Mouse (Mus musculus): ENCODE measurements at regions not wholly inside any gene's neighbourhood (a gene's known extent, or its start where the extent isn't known, plus 50 kb on each side); places are given as distances from the start of the nearest gene placed in this dataset.

- H3K27me3 ChIP-seq, result no peaks in the 10 kb centered on the region
- no peaks in the 10 kb centered on the region for H3K36me3 ChIP-seq
- no peak overlapping the region for H3K4me3 ChIP-seq (replicated peaks)
- 93% methylated on average over 14 of the region's 14 CpGs for WGBS
- H3K4me2 ChIP-seq, result no peak overlapping the region
- H3K9ac ChIP-seq (replicated peaks), result no peak overlapping the region
- H3K27ac ChIP-seq, result no peak overlapping the region
- H3K4me1 ChIP-seq (replicated peaks), result no peaks in the 10 kb centered on the region
- no peak for ATAC-seq (ENCODE audit: insufficient number of reproducible peaks, insufficient read depth, low FRiP score, low TSS enrichment, low read depth)
- H3K9me3 ChIP-seq, result no peaks in the 10 kb centered on the region
Observed at GRCm38 (mm10) chr12:51118021-51118694, 229.7 kb upstream of the G2e3 start.

GRCm38 (mm10) chr12:51117436-51118020 is 230.3 kb upstream of the G2e3 start:
- Histone ChIP-seq H3K4me2 (no peak overlapping the region), H3K27ac (no peak overlapping the region), H3K36me3 (no peaks in the 10 kb centered on the region), H3K9ac (replicated peaks) (no peak overlapping the region), H3K4me3 (replicated peaks) (no peak overlapping the region), H3K27me3 (no peaks in the 10 kb centered on the region), H3K4me1 (replicated peaks) (no peaks in the 10 kb centered on the region), H3K9me3 (no peaks in the 10 kb centered on the region)
- 80% methylated on average over 8 of the region's 8 CpGs for WGBS
- no peak for ATAC-seq (ENCODE audit: insufficient number of reproducible peaks, insufficient read depth, low FRiP score, low TSS enrichment, low read depth)

GRCm38 (mm10) chr12:51111811-51112210 is 236.1 kb upstream of the G2e3 start:
- Histone ChIP-seq H3K4me1 (replicated peaks) (no peaks in the 10 kb centered on the region), H3K9ac (replicated peaks) (no peak overlapping the region), H3K9me3 (no peaks in the 10 kb centered on the region), H3K27me3 (no peaks in the 10 kb centered on the region), H3K27ac (no peak overlapping the region), H3K36me3 (no peaks in the 10 kb centered on the region), H3K4me3 (replicated peaks) (no peak overlapping the region), H3K4me2 (no peak overlapping the region)
- no peak for ATAC-seq (ENCODE audit: insufficient number of reproducible peaks, insufficient read depth, low FRiP score, low TSS enrichment, low read depth)
- WGBS, result 88% methylated on average over 4 of the region's 4 CpGs

- Histone ChIP-seq H3K9me3 (no peaks in the 10 kb centered on the region), H3K4me2 (no peak overlapping the region), H3K9ac (replicated peaks) (no peak overlapping the region), H3K4me3 (replicated peaks) (no peak overlapping the region), H3K36me3 (no peaks in the 10 kb centered on the region), H3K27ac (no peak overlapping the region), H3K27me3 (no peaks in the 10 kb centered on the region), H3K4me1 (replicated peaks) (no peaks in the 10 kb centered on the region)
- no peak for ATAC-seq (ENCODE audit: insufficient number of reproducible peaks, insufficient read depth, low FRiP score, low TSS enrichment, low read depth)
- WGBS, result 91% methylated on average over 5 of the region's 5 CpGs
Observed at GRCm38 (mm10) chr12:51108044-51108443, 239.8 kb upstream of the G2e3 start.

- no peaks in the 10 kb centered on the region for H3K27me3 ChIP-seq
- no peak for ATAC-seq (ENCODE audit: insufficient number of reproducible peaks, insufficient read depth, low FRiP score, low TSS enrichment, low read depth)
- no peak overlapping the region for H3K4me3 ChIP-seq (replicated peaks)
- H3K27ac ChIP-seq, result no peak overlapping the region
- H3K9ac ChIP-seq (replicated peaks), result no peak overlapping the region
- 0 out of 2 replicates have a peak, but pooled peaks cover 3% of the 10 kb centered on the region for H3K4me1 ChIP-seq (replicated peaks)
- no peak overlapping the region for H3K4me2 ChIP-seq
- WGBS, result 90% methylated on average over 4 of the region's 4 CpGs
- H3K9me3 ChIP-seq, result no peaks in the 10 kb centered on the region
- no peaks in the 10 kb centered on the region for H3K36me3 ChIP-seq
Observed at GRCm38 (mm10) chr12:51103541-51104042, 244.3 kb upstream of the G2e3 start.

- no peaks in the 10 kb centered on the region for H3K36me3 ChIP-seq
- 0 out of 2 replicates have a peak, but pooled peaks cover 3% of the 10 kb centered on the region for H3K4me1 ChIP-seq (replicated peaks)
- no peak overlapping the region for H3K4me3 ChIP-seq (replicated peaks)
- no peak for ATAC-seq (ENCODE audit: insufficient number of reproducible peaks, insufficient read depth, low FRiP score, low TSS enrichment, low read depth)
- WGBS, result 76% methylated on average over 6 of the region's 6 CpGs
- no peak overlapping the region for H3K9ac ChIP-seq (replicated peaks)
- H3K9me3 ChIP-seq, result no peaks in the 10 kb centered on the region
- no peaks in the 10 kb centered on the region for H3K27me3 ChIP-seq
- no peak overlapping the region for H3K27ac ChIP-seq
- no peak overlapping the region for H3K4me2 ChIP-seq
Observed at GRCm38 (mm10) chr12:51101636-51102035, 246.2 kb upstream of the G2e3 start.

GRCm38 (mm10) chr12:51100868-51101267 is 247.0 kb upstream of the G2e3 start:
- 0 out of 2 replicates have a peak, but pooled peaks cover 3% of the 10 kb centered on the region for H3K4me1 ChIP-seq (replicated peaks)
- peak; percentile 42 for ATAC-seq (ENCODE audit: insufficient number of reproducible peaks, insufficient read depth, low FRiP score, low TSS enrichment, low read depth)

GRCm38 (mm10) chr12:51095974-51096373 is 251.9 kb upstream of the G2e3 start:
- no peak for ATAC-seq (ENCODE audit: insufficient number of reproducible peaks, insufficient read depth, low FRiP score, low TSS enrichment, low read depth)
- no peak overlapping the region for H3K4me2 ChIP-seq
- H3K4me3 ChIP-seq (replicated peaks), result no peak overlapping the region
- H3K9me3 ChIP-seq, result no peaks in the 10 kb centered on the region
- H3K27me3 ChIP-seq, result peaks cover 18% of the 10 kb centered on the region
- no peaks in the 10 kb centered on the region for H3K36me3 ChIP-seq
- H3K4me1 ChIP-seq (replicated peaks), result 0 out of 2 replicates have a peak, but pooled peaks cover 3% of the 10 kb centered on the region
- H3K9ac ChIP-seq (replicated peaks), result no peak overlapping the region
- 72% methylated on average over 4 of the region's 4 CpGs for WGBS
- H3K27ac ChIP-seq, result no peak overlapping the region

More at GRCm38 (mm10) chr12:51100868-51101267, 247.0 kb upstream of the G2e3 start:
- no peaks in the 10 kb centered on the region for H3K9me3 ChIP-seq
- 75% methylated on average over 5 of the region's 5 CpGs for WGBS
- H3K27ac ChIP-seq, result no peak overlapping the region
- no peak overlapping the region for H3K4me3 ChIP-seq (replicated peaks)
- no peaks in the 10 kb centered on the region for H3K27me3 ChIP-seq
- no peak overlapping the region for H3K4me2 ChIP-seq
- no peak overlapping the region for H3K9ac ChIP-seq (replicated peaks)
- H3K36me3 ChIP-seq, result no peaks in the 10 kb centered on the region

- no peak overlapping the region for H3K27ac ChIP-seq
Observed at GRCm38 (mm10) chr12:51089324-51089723, 258.5 kb upstream of the G2e3 start.

GRCm38 (mm10) chr12:51081809-51082208 is 266.1 kb upstream of the G2e3 start:
- Histone ChIP-seq H3K27me3 (peaks cover 7% of the 10 kb centered on the region; the same call in 1 of the 2 replicates), H3K27ac (no peak overlapping the region), H3K4me2 (no peak overlapping the region), H3K36me3 (no peaks in the 10 kb centered on the region), H3K9ac (replicated peaks) (no peak overlapping the region), H3K4me1 (replicated peaks) (no peaks in the 10 kb centered on the region), H3K9me3 (no peaks in the 10 kb centered on the region), H3K4me3 (replicated peaks) (no peak overlapping the region)
- 76% methylated on average over 8 of the region's 8 CpGs for WGBS
- no peak for ATAC-seq (ENCODE audit: insufficient number of reproducible peaks, insufficient read depth, low FRiP score, low TSS enrichment, low read depth)

More at GRCm38 (mm10) chr12:51089324-51089723, 258.5 kb upstream of the G2e3 start:
- 84% methylated on average over 7 of the region's 7 CpGs for WGBS
- H3K9me3 ChIP-seq, result no peaks in the 10 kb centered on the region
- H3K4me3 ChIP-seq (replicated peaks), result no peak overlapping the region
- no peaks in the 10 kb centered on the region for H3K36me3 ChIP-seq
- no peak overlapping the region for H3K4me2 ChIP-seq
- peaks cover 19% of the 10 kb centered on the region for H3K27me3 ChIP-seq
- ATAC-seq (ENCODE audit: insufficient number of reproducible peaks, insufficient read depth, low FRiP score, low TSS enrichment, low read depth), result no peak
- 0 out of 2 replicates have a peak, but pooled peaks cover 6% of the 10 kb centered on the region for H3K4me1 ChIP-seq (replicated peaks)
- no peak overlapping the region for H3K9ac ChIP-seq (replicated peaks)

GRCm38 (mm10) chr12:51073503-51073902 is 274.4 kb upstream of the G2e3 start:
- 86% methylated on average over 1 of the region's 1 CpGs for WGBS
- no peak for ATAC-seq (ENCODE audit: insufficient number of reproducible peaks, insufficient read depth, low FRiP score, low TSS enrichment, low read depth)
- H3K9me3 ChIP-seq, result no peaks in the 10 kb centered on the region
- no peak overlapping the region for H3K4me2 ChIP-seq
- no peaks in the 10 kb centered on the region for H3K36me3 ChIP-seq
- H3K4me1 ChIP-seq (replicated peaks), result no peaks in the 10 kb centered on the region
- no peak overlapping the region for H3K27ac ChIP-seq
- H3K4me3 ChIP-seq (replicated peaks), result no peak overlapping the region
- H3K27me3 ChIP-seq, result no peaks in the 10 kb centered on the region
- H3K9ac ChIP-seq (replicated peaks), result no peak overlapping the region
